Mouse (Mus musculus) myocyte (in vitro differentiated cells): ENCODE results near the gene Asmt. TPM values are rescaled to one million over a fixed set of nuclear protein-coding genes. Genes with fewer than 3 reads are reported as not detected.

Source experiments
- H3K27me3 ChIP-seq: one replicate; pipeline ENCODE4 v1.6.1; 2011; ENCODE audit not compliant: control insufficient read depth, insufficient read depth, insufficient read length
- H3K36me3 ChIP-seq: one replicate; pipeline ENCODE4 v1.6.1; 2011; ENCODE audit not compliant: control insufficient read depth, insufficient read depth
- H3K4me2 ChIP-seq: one replicate; pipeline ENCODE4 v1.6.1; 2011; ENCODE audit warnings: low read depth, control low read depth
- H3K4me3 ChIP-seq: one replicate; pipeline ENCODE4 v1.5.1; 2011; ENCODE audit warnings: mild to moderate bottlenecking, control low read depth, moderate library complexity
- H3K79me2 ChIP-seq: one replicate; pipeline ENCODE4 v1.6.1; 2011; ENCODE audit not compliant: control insufficient read depth, insufficient read depth
- H3ac ChIP-seq: one replicate; pipeline ENCODE4 v1.6.1; 2011; ENCODE audit not compliant: control insufficient read depth, insufficient read length
- CEBPB ChIP-seq: IDR thresholded peaks from 2 replicates; pipeline ENCODE4 v1.6.1; 2011; ENCODE audit warnings: mild to moderate bottlenecking, moderate library complexity; ENCODE audit not compliant: poor library complexity, insufficient read depth, severe bottlenecking
- E2F4 ChIP-seq: IDR thresholded peaks from one replicate; pipeline ENCODE4 v1.6.1; 2011; ENCODE audit warnings: mild to moderate bottlenecking, control low read depth, moderate library complexity; ENCODE audit not compliant: insufficient read depth
- MAX ChIP-seq: IDR thresholded peaks from one replicate; pipeline ENCODE4 v1.6.1; 2011; ENCODE audit warnings: low read depth, mild to moderate bottlenecking, control low read depth
- MYOD1 ChIP-seq, 3 experiments: IDR thresholded peaks; one replicate each; pipeline ENCODE4 v1.6.1; 2011; ENCODE audit warnings: control low read depth in 2 of 3, low read depth in 2 of 3, mild to moderate bottlenecking in 2 of 3, moderate library complexity in 1 of 3; ENCODE audit not compliant: insufficient read length in 2 of 3, control insufficient read depth in 1 of 3
- MYOG ChIP-seq, 3 experiments: IDR thresholded peaks; one replicate each; pipeline ENCODE4 v1.6.1; 2011; ENCODE audit warnings: control low read depth in 2 of 3, low read depth in 2 of 3, mild to moderate bottlenecking in 2 of 3; ENCODE audit not compliant: insufficient read length in 2 of 3, control insufficient read depth in 1 of 3, insufficient read depth in 1 of 3
- POLR2A ChIP-seq: IDR thresholded peaks from one replicate; pipeline ENCODE4 v1.6.1; 2011; ENCODE audit warnings: low read depth, mild to moderate bottlenecking, control low read depth, moderate library complexity; ENCODE audit not compliant: insufficient read length
- POLR2AphosphoS2 ChIP-seq: IDR thresholded peaks from one replicate; pipeline ENCODE4 v1.6.1; 2011; ENCODE audit warnings: low read depth, control low read depth; ENCODE audit not compliant: insufficient read length
- REST ChIP-seq: IDR thresholded peaks from one replicate; pipeline ENCODE4 v1.6.1; 2011; ENCODE audit warnings: mild to moderate bottlenecking, control low read depth, moderate library complexity; ENCODE audit not compliant: insufficient read depth, insufficient read length
- SRF ChIP-seq: IDR thresholded peaks from one replicate; pipeline ENCODE4 v1.6.1; 2011; ENCODE audit warnings: low read depth; ENCODE audit not compliant: control insufficient read depth, insufficient read length
- TCF12 ChIP-seq: IDR thresholded peaks from one replicate; pipeline ENCODE4 v1.6.1; 2011; ENCODE audit warnings: mild to moderate bottlenecking, control low read depth; ENCODE audit not compliant: poor library complexity, insufficient read depth, severe bottlenecking
- TCF3 ChIP-seq: IDR thresholded peaks from one replicate; pipeline ENCODE4 v1.6.1; 2011; ENCODE audit warnings: low read depth, control low read depth; ENCODE audit not compliant: insufficient read length
- USF1 ChIP-seq: IDR thresholded peaks from one replicate; pipeline ENCODE4 v1.6.1; 2011; ENCODE audit warnings: low read depth, mild to moderate bottlenecking, control low read depth, moderate library complexity
- polyA plus RNA-seq: library from polyadenylated mRNA; unstranded; fragments of >200 nt; fragmentation: generic; extraction: Trizol; gene quantifications from one replicate; pipeline ENCODE4 v1.2.1, GENCODE M21; 2012; ENCODE audit warnings: missing spikeins

Gene Asmt
- 0.04 TPM for polyA plus RNA-seq

DNA sequence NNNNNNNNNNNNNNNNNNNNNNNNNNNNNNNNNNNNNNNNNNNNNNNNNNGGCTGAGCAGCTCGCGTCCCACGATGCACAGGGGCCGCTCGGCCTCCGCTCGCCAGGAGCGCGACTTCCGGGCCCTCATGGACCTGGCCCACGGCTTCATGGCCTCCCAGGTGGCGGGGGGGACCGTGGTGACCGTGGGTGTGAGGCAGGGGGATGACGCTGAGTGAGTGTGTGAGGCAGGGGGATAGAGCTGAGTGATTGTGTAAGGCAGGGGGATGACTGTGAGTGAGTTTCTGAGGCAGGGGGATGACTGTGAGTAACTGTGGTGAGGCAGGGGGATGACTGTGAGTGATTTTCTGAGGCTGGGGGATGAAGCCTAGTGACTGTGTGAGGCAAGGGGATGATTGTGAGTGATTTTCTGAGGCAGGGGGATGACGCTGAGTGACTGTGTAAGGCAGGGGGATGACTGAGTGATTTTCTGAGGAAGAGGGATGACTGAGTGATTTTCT lies at the start of gene Asmt:
Asmt (plus strand) TSS at position 51 of the 499 bp plus-strand sequence.
- TF ChIP-seq SRF (no peak), POLR2AphosphoS2 (no peak), TCF12 (no peak), USF1 (no peak), TCF3 (no peak), CEBPB (no peak), E2F4 (no peak), REST (no peak), MYOD1 (IDR thresholded peaks at IDR 0.05; ENCODE audit: control insufficient read depth in 1 of 3, insufficient read length in 2 of 3, low read depth in 2 of 3) (no peak), MAX (no peak), MYOG (IDR thresholded peaks at IDR 0.05; ENCODE audit: control insufficient read depth in 1 of 3, insufficient read depth in 1 of 3, insufficient read length in 2 of 3, low read depth in 2 of 3) (no peak), POLR2A (no peak)
- Histone ChIP-seq H3K27me3 (no peaks in the 10 kb centered on the region), H3K36me3 (no peaks in the 10 kb centered on the region), H3K79me2 (no peaks in the 10 kb centered on the region), H3ac (no peak within 1 kb of the TSS), H3K4me2 (no peak within 1 kb of the TSS), H3K4me3 (no peak within 1 kb of the TSS)

DNA sequence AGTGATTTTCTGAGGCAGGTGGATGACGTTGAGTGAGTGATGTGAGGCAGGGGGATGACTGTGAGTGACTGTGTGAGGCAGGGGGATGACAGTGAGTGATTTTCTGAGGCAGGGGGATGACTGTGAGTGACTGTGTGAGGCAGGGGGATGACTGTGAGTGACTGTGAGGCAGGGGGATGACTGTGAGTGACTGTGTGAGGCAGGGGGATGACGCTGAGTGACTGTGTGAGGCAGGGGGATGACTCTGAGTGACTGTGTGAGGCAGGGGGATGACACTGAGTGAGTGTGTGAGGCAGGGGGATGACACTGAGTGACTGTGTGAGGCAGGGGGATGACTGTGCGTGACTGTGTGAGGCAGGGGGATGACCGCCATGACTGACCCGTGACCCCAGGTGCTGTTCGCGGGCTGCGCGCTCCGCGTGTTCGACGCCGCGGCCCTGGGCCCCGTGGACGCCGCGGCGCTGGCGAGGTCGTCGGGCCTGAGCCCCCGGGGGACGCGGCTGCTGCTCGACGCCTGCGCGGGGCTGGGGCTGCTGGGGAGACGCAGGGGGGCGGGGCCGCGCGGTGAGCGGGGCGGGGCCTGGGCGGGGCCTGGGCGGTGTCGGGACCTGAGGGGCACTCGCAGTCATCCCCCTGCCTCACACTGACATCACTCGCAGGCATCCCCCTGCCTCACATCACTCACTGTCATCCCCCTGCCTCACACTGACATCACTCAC lies 948 bp downstream of the Asmt start:
- Histone ChIP-seq H3K4me2 (no peak overlapping the region), H3ac (no peak overlapping the region), H3K79me2 (no peaks in the 10 kb centered on the region), H3K27me3 (no peaks in the 10 kb centered on the region), H3K4me3 (no peak overlapping the region), H3K36me3 (no peaks in the 10 kb centered on the region)
- TF ChIP-seq TCF12 (no peak), E2F4 (no peak), MYOG (IDR thresholded peaks at IDR 0.05; ENCODE audit: control insufficient read depth in 1 of 3, insufficient read depth in 1 of 3, insufficient read length in 2 of 3, low read depth in 2 of 3) (no peak), POLR2A (no peak)

DNA sequence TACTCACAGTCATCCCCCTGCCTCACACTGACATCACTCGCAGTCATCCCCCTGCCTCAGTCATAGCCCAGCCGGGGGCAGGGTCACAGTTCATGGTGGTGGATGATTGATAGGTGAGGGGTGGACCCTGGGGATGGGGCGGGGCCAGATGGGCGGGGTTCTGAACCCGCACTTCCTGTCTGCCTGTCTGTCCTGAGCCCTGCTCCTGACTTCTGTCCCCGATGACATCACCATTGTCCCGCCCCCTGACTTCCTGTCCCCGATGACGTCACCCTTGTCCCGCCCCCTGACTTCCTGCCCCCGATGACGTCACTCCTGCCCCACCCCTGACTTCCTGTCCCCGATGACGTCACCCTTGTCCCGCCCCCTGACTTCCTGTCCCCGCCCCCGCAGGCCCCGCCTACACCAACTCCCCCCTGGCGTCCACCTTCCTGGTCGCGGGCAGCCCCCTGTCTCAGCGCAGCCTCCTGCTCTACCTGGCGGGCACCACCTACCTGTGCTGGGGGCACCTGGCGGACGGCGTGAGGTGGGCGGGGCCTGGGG lies 1.9 kb downstream of the Asmt start:
- no peaks in the 10 kb centered on the region for H3K36me3 ChIP-seq
- H3K79me2 ChIP-seq: no peaks in the 10 kb centered on the region
- no peaks in the 10 kb centered on the region for H3K27me3 ChIP-seq
- no peak overlapping the region for H3ac ChIP-seq
- TF ChIP-seq E2F4: no peak
- TF ChIP-seq MYOG (IDR thresholded peaks at IDR 0.05; ENCODE audit: control insufficient read depth in 1 of 3, insufficient read depth in 1 of 3, insufficient read length in 2 of 3, low read depth in 2 of 3): no peak
- no peak for TF ChIP-seq MYOD1 (IDR thresholded peaks at IDR 0.05; ENCODE audit: control insufficient read depth in 1 of 3, insufficient read length in 2 of 3, low read depth in 2 of 3)
- TF ChIP-seq TCF12: no peak
- TF ChIP-seq SRF: no peak
- no peak for TF ChIP-seq USF1
- no peak for TF ChIP-seq REST
- no peak for TF ChIP-seq MAX
- TF ChIP-seq TCF3: no peak
- no peak for TF ChIP-seq POLR2A
- no peak for TF ChIP-seq CEBPB
- TF ChIP-seq POLR2AphosphoS2: no peak
- no peak overlapping the region for H3K4me3 ChIP-seq
- H3K4me2 ChIP-seq: no peak overlapping the region

DNA sequence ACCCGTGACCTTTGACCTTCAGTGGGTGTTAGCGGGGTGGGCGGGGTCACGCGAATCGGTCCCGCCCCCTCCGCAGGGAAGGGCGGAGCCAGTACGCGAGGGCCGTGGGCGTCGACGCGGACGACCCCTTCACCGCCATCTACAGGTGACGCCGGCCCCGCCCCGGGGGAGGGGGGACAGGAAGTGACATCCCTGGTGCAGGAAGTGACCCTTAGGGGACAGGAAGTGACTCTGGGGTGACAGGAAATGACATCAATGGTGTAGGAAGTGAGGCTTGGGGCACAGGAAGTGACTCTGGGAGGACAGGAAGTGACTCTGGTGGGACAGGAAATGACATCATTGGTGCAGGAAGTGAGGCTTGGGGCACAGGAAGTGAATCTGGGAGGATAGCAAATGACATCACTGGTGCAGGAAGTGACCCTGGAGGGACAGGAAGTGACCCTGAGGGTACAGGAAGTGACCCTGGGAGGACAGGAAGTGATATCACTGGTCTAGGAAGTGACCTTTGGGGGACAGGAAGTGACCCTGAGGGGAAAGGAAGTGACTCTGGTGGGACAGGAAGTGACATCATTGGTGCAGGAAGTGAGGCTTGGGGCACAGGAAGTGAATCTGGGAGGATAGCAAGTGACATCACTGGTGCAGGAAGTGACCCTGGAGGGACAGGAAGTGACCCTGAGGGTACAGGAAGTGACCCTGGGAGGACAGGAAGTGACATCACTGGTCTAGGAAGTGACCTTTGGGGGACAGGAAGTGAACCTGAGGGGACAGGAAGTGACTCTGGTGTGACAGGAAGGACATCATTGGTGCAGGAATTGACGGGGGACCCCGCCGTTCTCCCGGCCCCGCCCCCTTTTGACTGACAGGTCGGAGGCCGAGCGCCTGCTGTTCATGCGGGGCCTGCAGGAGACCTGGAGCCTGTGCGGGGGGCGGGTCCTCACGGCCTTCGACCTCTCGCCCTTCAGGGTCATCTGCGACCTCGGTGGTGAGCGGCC lies 2.7 kb downstream of the Asmt start:
- no peaks in the 10 kb centered on the region for H3K27me3 ChIP-seq
- no peaks in the 10 kb centered on the region for H3K36me3 ChIP-seq
- no peak overlapping the region for H3K4me3 ChIP-seq
- no peaks in the 10 kb centered on the region for H3K79me2 ChIP-seq
- H3ac ChIP-seq: no peak overlapping the region
- H3K4me2 ChIP-seq: no peak overlapping the region
- TF ChIP-seq USF1 (no peak), POLR2A (no peak), TCF12 (no peak), MAX (no peak), MYOG (IDR thresholded peaks at IDR 0.05; ENCODE audit: control insufficient read depth in 1 of 3, insufficient read depth in 1 of 3, insufficient read length in 2 of 3, low read depth in 2 of 3) (no peak), E2F4 (no peak), MYOD1 (IDR thresholded peaks at IDR 0.05; ENCODE audit: control insufficient read depth in 1 of 3, insufficient read length in 2 of 3, low read depth in 2 of 3) (no peak), POLR2AphosphoS2 (no peak), TCF3 (no peak), REST (no peak), SRF (no peak), CEBPB (no peak)
